Mouse (Mus musculus): ENCODE data around the gene Nrxn3.

Gene Nrxn3

GRCm38 (mm10) chr12:88897331-88897730 lies 174.7 kb downstream of the Nrxn3 start:
- in situ Hi-C loops (cut with MboI; ENCODE audit: low pct_unique_long_range_greater_than_20kb in 1 of 2, low sequenced_read_pairs in 2 of 2, unreplicated experiment in 1 of 2) = no loop called here

- in situ Hi-C loops (cut with MboI; ENCODE audit: low pct_unique_long_range_greater_than_20kb in 1 of 2, low sequenced_read_pairs in 2 of 2, unreplicated experiment in 1 of 2) = no loop called here
These were observed 177.5 kb downstream of the Nrxn3 start for GRCm38 (mm10) chr12:88900014-88900727.

GRCm38 (mm10) chr12:88900728-88901080 lies 178.0 kb downstream of the Nrxn3 start:
- in situ Hi-C loops (cut with MboI; ENCODE audit: low pct_unique_long_range_greater_than_20kb in 1 of 2, low sequenced_read_pairs in 2 of 2, unreplicated experiment in 1 of 2) = no loop called here

- in situ Hi-C loops (cut with MboI; ENCODE audit: low pct_unique_long_range_greater_than_20kb in 1 of 2, low sequenced_read_pairs in 2 of 2, unreplicated experiment in 1 of 2) = no loop called here
These were observed 188.1 kb downstream of the Nrxn3 start for GRCm38 (mm10) chr12:88910761-88911160.

- in situ Hi-C loops (cut with MboI; ENCODE audit: low pct_unique_long_range_greater_than_20kb in 1 of 2, low sequenced_read_pairs in 2 of 2, unreplicated experiment in 1 of 2) = no loop called here
These were observed 194.1 kb downstream of the Nrxn3 start for GRCm38 (mm10) chr12:88916752-88917151.

- in situ Hi-C loops (cut with MboI; ENCODE audit: low pct_unique_long_range_greater_than_20kb in 1 of 2, low sequenced_read_pairs in 2 of 2, unreplicated experiment in 1 of 2) = no loop called here
These were observed 202.2 kb downstream of the Nrxn3 start for GRCm38 (mm10) chr12:88924896-88925295.

GRCm38 (mm10) chr12:88926306-88926705 lies 203.6 kb downstream of the Nrxn3 start:
- in situ Hi-C loops (cut with MboI; ENCODE audit: low pct_unique_long_range_greater_than_20kb in 1 of 2, low sequenced_read_pairs in 2 of 2, unreplicated experiment in 1 of 2) = no loop called here

- in situ Hi-C loops (cut with MboI; ENCODE audit: low pct_unique_long_range_greater_than_20kb in 1 of 2, low sequenced_read_pairs in 2 of 2, unreplicated experiment in 1 of 2) = no loop called here
These were observed 209.0 kb downstream of the Nrxn3 start for GRCm38 (mm10) chr12:88931713-88932112.

GRCm38 (mm10) chr12:88939679-88940078 lies 217.0 kb downstream of the Nrxn3 start:
- in situ Hi-C loops (cut with MboI; ENCODE audit: low pct_unique_long_range_greater_than_20kb in 1 of 2, low sequenced_read_pairs in 2 of 2, unreplicated experiment in 1 of 2) = no loop called here

- in situ Hi-C loops (cut with MboI; ENCODE audit: low pct_unique_long_range_greater_than_20kb in 1 of 2, low sequenced_read_pairs in 2 of 2, unreplicated experiment in 1 of 2) = no loop called here
These were observed 222.3 kb downstream of the Nrxn3 start for GRCm38 (mm10) chr12:88944967-88945366.

GRCm38 (mm10) chr12:88949870-88950269 lies 227.2 kb downstream of the Nrxn3 start:
- in situ Hi-C loops (cut with MboI; ENCODE audit: low pct_unique_long_range_greater_than_20kb in 1 of 2, low sequenced_read_pairs in 2 of 2, unreplicated experiment in 1 of 2) = no loop called here

GRCm38 (mm10) chr12:88952937-88953600 lies 230.4 kb downstream of the Nrxn3 start:
- in situ Hi-C loops (cut with MboI; ENCODE audit: low pct_unique_long_range_greater_than_20kb in 1 of 2, low sequenced_read_pairs in 2 of 2, unreplicated experiment in 1 of 2) = no loop called here

- in situ Hi-C loops (cut with MboI; ENCODE audit: low pct_unique_long_range_greater_than_20kb in 1 of 2, low sequenced_read_pairs in 2 of 2, unreplicated experiment in 1 of 2) = no loop called here
These were observed 231.1 kb downstream of the Nrxn3 start for GRCm38 (mm10) chr12:88953801-88954200.

- in situ Hi-C loops (cut with MboI; ENCODE audit: low pct_unique_long_range_greater_than_20kb in 1 of 2, low sequenced_read_pairs in 2 of 2, unreplicated experiment in 1 of 2) = no loop called here
These were observed 234.8 kb downstream of the Nrxn3 start for GRCm38 (mm10) chr12:88957431-88957830.

GRCm38 (mm10) chr12:88960817-88961216 lies 238.1 kb downstream of the Nrxn3 start:
- in situ Hi-C loops (cut with MboI; ENCODE audit: low pct_unique_long_range_greater_than_20kb in 1 of 2, low sequenced_read_pairs in 2 of 2, unreplicated experiment in 1 of 2) = no loop called here

- in situ Hi-C loops (cut with MboI; ENCODE audit: low pct_unique_long_range_greater_than_20kb in 1 of 2, low sequenced_read_pairs in 2 of 2, unreplicated experiment in 1 of 2) = no loop called here
These were observed 243.7 kb downstream of the Nrxn3 start for GRCm38 (mm10) chr12:88966329-88966728.

GRCm38 (mm10) chr12:88976621-88977020 lies 253.9 kb downstream of the Nrxn3 start:
- in situ Hi-C loops (cut with MboI; ENCODE audit: low pct_unique_long_range_greater_than_20kb in 1 of 2, low sequenced_read_pairs in 2 of 2, unreplicated experiment in 1 of 2) = no loop called here

GRCm38 (mm10) chr12:88983688-88984330 lies 261.1 kb downstream of the Nrxn3 start:
- in situ Hi-C loops (cut with MboI; ENCODE audit: low pct_unique_long_range_greater_than_20kb in 1 of 2, low sequenced_read_pairs in 2 of 2, unreplicated experiment in 1 of 2) = no loop called here

- in situ Hi-C loops (cut with MboI; ENCODE audit: low pct_unique_long_range_greater_than_20kb in 1 of 2, low sequenced_read_pairs in 2 of 2, unreplicated experiment in 1 of 2) = no loop called here
These were observed 261.7 kb downstream of the Nrxn3 start for GRCm38 (mm10) chr12:88984375-88984774.

GRCm38 (mm10) chr12:88984804-88985203 lies 262.1 kb downstream of the Nrxn3 start:
- in situ Hi-C loops (cut with MboI; ENCODE audit: low pct_unique_long_range_greater_than_20kb in 1 of 2, low sequenced_read_pairs in 2 of 2, unreplicated experiment in 1 of 2) = no loop called here
